Comparison of ENCODE assay signal across 24 mouse cellular contexts in genomic region chr10:116809383-116809782, GRCm38 (mm10).
A peak's percentile ranks its signal among the peaks of the same experiment; 100 is the strongest.
DNase-seq lines count a peak whose midpoint lies in the region; ATAC-seq and TF ChIP-seq lines count a peak whose summit lies in the region.
"Had no signal": no experiment of that assay in that cellular context is flagged by ENCODE, and none has a peak within 500 bp of the region (broad histone marks: within the 10 kb centered on the region; RNA-seq: fewer than 3 reads in every experiment).

No protein-coding gene starts in this region.

- no peak overlapping the region for H3ac ChIP-seq in myocyte (ENCODE audit: control insufficient read depth, insufficient read length)

- ATAC-seq in kidney, postnatal 0 days (replicated peaks; ENCODE audit: low FRiP score, low read depth) = no peak
- ATAC-seq: forebrain, embryonic 14.5 days; forebrain, postnatal 0 days had no signal

- WGBS in kidney, postnatal 0 days = 42% methylated on average over 9 of the region's 9 CpGs
- WGBS in kidney, adult 2 months = 39% methylated on average over 9 of the region's 9 CpGs
- 57% methylated on average over 9 of the region's 9 CpGs for WGBS in heart, adult 2 months

- no peak for TF ChIP-seq EP300 in heart, adult 2 months (IDR thresholded peaks at IDR 0.05; ENCODE audit: insufficient read depth, low read depth, low read length)

- H3K27me3 ChIP-seq in kidney, postnatal 0 days (ENCODE audit: insufficient read depth, low read length) = no peaks in the 10 kb centered on the region
- H3K27me3 ChIP-seq in kidney, adult 2 months (replicated peaks; ENCODE audit: control insufficient read depth, insufficient read depth, low read length) = no peaks in the 10 kb centered on the region
- H3K27me3 ChIP-seq in myocyte (ENCODE audit: control insufficient read depth, insufficient read depth, insufficient read length) = peaks cover 5% of the 10 kb centered on the region
- H3K27me3 ChIP-seq in heart, adult 2 months (ENCODE audit: control insufficient read depth, insufficient read depth, low read length) = no peaks in the 10 kb centered on the region
- H3K27me3 ChIP-seq: CH12.LX; embryonic facial prominence, embryonic 12.5 days; embryonic facial prominence, embryonic 15.5 days; heart, embryonic 13.5 days; hindbrain, embryonic 12.5 days; hindbrain, embryonic 15.5 days had no signal

- H3K4me3 ChIP-seq in kidney, postnatal 0 days (replicated peaks; ENCODE audit: low read depth, low read length) = no peak overlapping the region
- no peak overlapping the region for H3K4me3 ChIP-seq in kidney, adult 2 months (ENCODE audit: insufficient read depth, low read depth, low read length)
- no peak overlapping the region for H3K4me3 ChIP-seq in myocyte
- no peak overlapping the region for H3K4me3 ChIP-seq in heart, adult 2 months
- H3K4me3 ChIP-seq: embryonic facial prominence, embryonic 12.5 days; embryonic facial prominence, embryonic 15.5 days; gastrocnemius, adult 2 months; heart, embryonic 10.5 days; heart, embryonic 13.5 days; hindbrain, embryonic 12.5 days; hindbrain, embryonic 15.5 days had no signal

- no peaks in the 10 kb centered on the region for H3K36me3 ChIP-seq in kidney, postnatal 0 days (ENCODE audit: insufficient read depth, low read length)
- H3K36me3 ChIP-seq in kidney, adult 2 months (ENCODE audit: control insufficient read depth, insufficient read depth, low read length) = no peaks in the 10 kb centered on the region
- no peaks in the 10 kb centered on the region for H3K36me3 ChIP-seq in myocyte (ENCODE audit: control insufficient read depth, insufficient read depth)
- no peaks in the 10 kb centered on the region for H3K36me3 ChIP-seq in heart, adult 2 months (ENCODE audit: control insufficient read depth, insufficient read depth, low read length)
- H3K36me3 ChIP-seq: embryonic facial prominence, embryonic 12.5 days; embryonic facial prominence, embryonic 15.5 days; heart, embryonic 10.5 days; heart, embryonic 13.5 days; hindbrain, embryonic 12.5 days; hindbrain, embryonic 15.5 days had no signal

- DNase-seq in heart, adult 11 months = peak; percentile 73
- DNase-seq in heart, postnatal 4 days = no peak
- DNase-seq in kidney, postnatal 0 days (ENCODE audit: low spot score) = peak; percentile 28
- no peak for DNase-seq in kidney, adult 2 months
- DNase-seq in heart, adult 2 months = no peak
- DNase-seq: adrenal gland, postnatal 10 days; adrenal gland, postnatal 36 days; cerebellum, adult 18-20 months; cerebellum, adult 9-10 months; cerebellum, postnatal 25 days; forebrain, postnatal 0 days; gastrocnemius, adult 2 months; gastrocnemius, postnatal 14 days; heart, adult 18-20 months; heart, postnatal 14 days had no signal

- no peaks in the 10 kb centered on the region for H3K9me3 ChIP-seq in kidney, postnatal 0 days (replicated peaks; ENCODE audit: low read length)
- H3K9me3 ChIP-seq: embryonic facial prominence, embryonic 12.5 days; embryonic facial prominence, embryonic 15.5 days; heart, embryonic 10.5 days; heart, embryonic 13.5 days; hindbrain, embryonic 12.5 days; hindbrain, embryonic 15.5 days had no signal

- no peak for TF ChIP-seq CTCF in kidney, postnatal 0 days (IDR thresholded peaks at IDR 0.05; ENCODE audit: low read depth)
- no peak for TF ChIP-seq CTCF in kidney, adult 2 months (conservative IDR thresholded peaks at IDR 0.05; ENCODE audit: insufficient read depth, insufficient read length, low read depth, low read length)
- TF ChIP-seq CTCF in heart, adult 2 months (IDR thresholded peaks at IDR 0.05) = no peak

- H3K4me2 ChIP-seq in kidney, postnatal 0 days (ENCODE audit: low read length) = no peak overlapping the region
- no peak overlapping the region for H3K4me2 ChIP-seq in myocyte (ENCODE audit: low read depth)
- H3K4me2 ChIP-seq: embryonic facial prominence, embryonic 12.5 days; embryonic facial prominence, embryonic 15.5 days; heart, embryonic 13.5 days; hindbrain, embryonic 12.5 days; hindbrain, embryonic 15.5 days had no signal

- no peak overlapping the region for H3K9ac ChIP-seq in kidney, postnatal 0 days (ENCODE audit: low read depth, low read length)
- H3K9ac ChIP-seq in heart, adult 2 months (ENCODE audit: low read depth, low read length) = no peak overlapping the region
- H3K9ac ChIP-seq: embryonic facial prominence, embryonic 12.5 days; embryonic facial prominence, embryonic 15.5 days; forebrain, postnatal 0 days; heart, embryonic 13.5 days; hindbrain, embryonic 12.5 days; hindbrain, embryonic 15.5 days had no signal

- TF ChIP-seq POLR2A in kidney, adult 2 months (IDR thresholded peaks at IDR 0.05; ENCODE audit: low read depth, low read length) = no peak
- TF ChIP-seq POLR2A in myocyte (IDR thresholded peaks at IDR 0.05; ENCODE audit: insufficient read length, low read depth) = no peak
- TF ChIP-seq POLR2A in heart, adult 2 months (IDR thresholded peaks at IDR 0.05; ENCODE audit: insufficient read depth, low read depth, low read length) = no peak

- no peaks in the 10 kb centered on the region for H3K4me1 ChIP-seq in kidney, postnatal 0 days (replicated peaks; ENCODE audit: insufficient read depth, low read length)
- H3K4me1 ChIP-seq in kidney, adult 2 months (ENCODE audit: control insufficient read depth, insufficient read depth, low read length) = no peaks in the 10 kb centered on the region
- no peaks in the 10 kb centered on the region for H3K4me1 ChIP-seq in heart, adult 2 months (ENCODE audit: control insufficient read depth, insufficient read depth, low read length)
- H3K4me1 ChIP-seq: heart, embryonic 13.5 days; hindbrain, embryonic 12.5 days; hindbrain, embryonic 15.5 days had no signal

- no peaks in the 10 kb centered on the region for H3K79me2 ChIP-seq in myocyte (ENCODE audit: control insufficient read depth, insufficient read depth)
- H3K79me2 ChIP-seq in heart, adult 2 months (replicated peaks; ENCODE audit: control insufficient read depth, insufficient read depth, low read length) = no peaks in the 10 kb centered on the region

- no peak overlapping the region for H3K27ac ChIP-seq in kidney, postnatal 0 days
- no peak overlapping the region for H3K27ac ChIP-seq in kidney, adult 2 months (ENCODE audit: insufficient read depth, low read depth, low read length)
- H3K27ac ChIP-seq in heart, adult 2 months = no peak overlapping the region
- H3K27ac ChIP-seq: embryonic facial prominence, embryonic 12.5 days; embryonic facial prominence, embryonic 15.5 days; gastrocnemius, adult 2 months; heart, embryonic 10.5 days; heart, embryonic 13.5 days; hindbrain, embryonic 12.5 days; hindbrain, embryonic 15.5 days had no signal

- intact Hi-C loops in heart, adult 2 months (cut with DNase I) = no loop called here

TF ChIP-seq in myocyte, 11 proteins besides CTCF, POLR2A, EP300 and RAD21:
- no peak for TF ChIP-seq MYOG (IDR thresholded peaks at IDR 0.05; ENCODE audit: control insufficient read depth in 1 of 3, insufficient read depth in 1 of 3, insufficient read length in 2 of 3, low read depth in 2 of 3)
- TF ChIP-seq USF1 (IDR thresholded peaks at IDR 0.05; ENCODE audit: low read depth) = peak; percentile 14

Comparison
In these comparisons a context has a peak if more than half of its experiments do, and no peak if none do; other contexts are left out.
1. DNase-seq: peak in heart, adult 11 months (single experiment) and kidney, postnatal 0 days (single experiment); none in heart, postnatal 4 days (single experiment), kidney, adult 2 months (single experiment) and heart, adult 2 months (0 of 2).